Mouse (Mus musculus) heart, postnatal 25 days (tissue): ENCODE results near the gene Tor1aip1. TPM values are rescaled to one million over a fixed set of nuclear protein-coding genes. Genes with fewer than 3 reads are reported as not detected.

Experiments
- DNase-seq: peaks from one replicate; pipeline ENCODE4 v3.0.0; 2022; ENCODE audit warnings: low spot score
- intact Hi-C: fragments of 180-260 bp; cut with DNase I; formaldehyde crosslinking; loops from one replicate; pipeline ENCODE4 v1.15.1; 2025
- total RNA-seq, 2 experiments: library from RNA; stranded (reverse); gene quantifications; 2 replicates each; pipeline ENCODE4 v1.2.3; 2021

Gene Tor1aip1
- total RNA-seq, 2 experiments from 2014 or later, result 73.0 to 76.3 TPM

- DNase-seq, result no peak
- intact Hi-C loops, result loop anchor here (2.0 kb wide), 1 partner anchor 63 kb away; the partner anchor contains the start of gene Cep350
Measured at GRCm38 (mm10) chr1:156035269-156035929, 881 bp downstream of the Tor1aip1 start, which contains the start of gene Tor1aip2. Gene Tor1aip2, plus strand, starts transcription at chr1:156035403.

GRCm38 (mm10) chr1:156034661-156035060 is 1.6 kb downstream of the Tor1aip1 start:
- intact Hi-C loops, result loop anchor here (2.0 kb wide), 1 partner anchor 62 kb away; the partner anchor contains the start of gene Cep350
- DNase-seq, result no peak

GRCm38 (mm10) chr1:156033921-156034320 is 2.4 kb downstream of the Tor1aip1 start:
- intact Hi-C loops, result loop anchor here (2.0 kb wide), 1 partner anchor 61 kb away; the partner anchor contains the start of gene Cep350
- no peak for DNase-seq

GRCm38 (mm10) chr1:156028340-156028975 is 7.8 kb downstream of the Tor1aip1 start:
- DNase-seq, result no peak
- intact Hi-C loops, result no loop called here

GRCm38 (mm10) chr1:156027849-156028248 is 8.4 kb downstream of the Tor1aip1 start:
- intact Hi-C loops, result no loop called here
- no peak for DNase-seq

GRCm38 (mm10) chr1:156024831-156025503 is 11.3 kb downstream of the Tor1aip1 start:
- intact Hi-C loops, result no loop called here
- no peak for DNase-seq

GRCm38 (mm10) chr1:156020402-156020801 is 15.9 kb downstream of the Tor1aip1 start:
- intact Hi-C loops, result no loop called here
- DNase-seq, result no peak

GRCm38 (mm10) chr1:156019800-156020199 is 16.5 kb downstream of the Tor1aip1 start:
- no peak for DNase-seq
- intact Hi-C loops, result loop anchor here (10.0 kb wide), 1 partner anchor 95 kb away; no protein-coding TSS in a partner anchor

GRCm38 (mm10) chr1:156009003-156009402 is 27.3 kb downstream of the Tor1aip1 start:
- no peak for DNase-seq
- intact Hi-C loops, result no loop called here

GRCm38 (mm10) chr1:156005906-156006305 is 30.4 kb downstream of the Tor1aip1 start:
- no peak for DNase-seq
- intact Hi-C loops, result no loop called here

- DNase-seq, result no peak
- intact Hi-C loops, result no loop called here
Measured at GRCm38 (mm10) chr1:156003201-156003935, 32.9 kb downstream of the Tor1aip1 start.

- intact Hi-C loops, result no loop called here
- no peak for DNase-seq
Measured at GRCm38 (mm10) chr1:156002366-156002765, 33.9 kb downstream of the Tor1aip1 start.

GRCm38 (mm10) chr1:155995612-155996011 is 40.7 kb downstream of the Tor1aip1 start:
- intact Hi-C loops, result no loop called here

GRCm38 (mm10) chr1:155994524-155994923 is 41.8 kb downstream of the Tor1aip1 start:
- intact Hi-C loops, result no loop called here

More at GRCm38 (mm10) chr1:155995612-155996011, 40.7 kb downstream of the Tor1aip1 start:
- no peak for DNase-seq

GRCm38 (mm10) chr1:155990391-155990790 is 45.9 kb downstream of the Tor1aip1 start:
- intact Hi-C loops, result no loop called here
- DNase-seq, result no peak

More at GRCm38 (mm10) chr1:155994524-155994923, 41.8 kb downstream of the Tor1aip1 start:
- DNase-seq, result no peak

- DNase-seq, result no peak
- intact Hi-C loops, result no loop called here
Measured at GRCm38 (mm10) chr1:155989387-155989786, 46.9 kb downstream of the Tor1aip1 start.

GRCm38 (mm10) chr1:155987625-155988024 is 48.7 kb downstream of the Tor1aip1 start:
- no peak for DNase-seq

GRCm38 (mm10) chr1:155974931-155975330 is 61.3 kb downstream of the Tor1aip1 start:
- intact Hi-C loops, result no loop called here
- DNase-seq, result no peak

More at GRCm38 (mm10) chr1:155987625-155988024, 48.7 kb downstream of the Tor1aip1 start:
- intact Hi-C loops, result no loop called here

- intact Hi-C loops, result loop anchor here (2.0 kb wide), 1 partner anchor 61 kb away; the partner anchor contains the start of gene Tor1aip2
- DNase-seq, result no peak
Measured at GRCm38 (mm10) chr1:155973719-155974379, 62.4 kb downstream of the Tor1aip1 start.
